Mouse (Mus musculus): ENCODE measurements around the gene Prr19.
A peak's percentile ranks its signal among the peaks of the same experiment; 100 is the strongest.

The Prr19 gene

GRCm38 (mm10) chr7:25293191-25293739, 7.9 kb upstream of the Prr19 start:
- DNase-seq (ENCODE audit: low read depth, low spot score) = no peak

- no peak for DNase-seq (ENCODE audit: low read depth, low spot score)
Observed at GRCm38 (mm10) chr7:25294495-25294894, 6.7 kb upstream of the Prr19 start.

- DNase-seq (ENCODE audit: low read depth, low spot score) = no peak
Observed at GRCm38 (mm10) chr7:25294960-25295722, 6.1 kb upstream of the Prr19 start.

GRCm38 (mm10) chr7:25296945-25297453, 4.2 kb upstream of the Prr19 start:
- peak; percentile 61 for DNase-seq (ENCODE audit: low read depth, low spot score)

GRCm38 (mm10) chr7:25297454-25298325, 3.5 kb upstream of the Prr19 start, which contains the start of gene Pafah1b3:
Gene Pafah1b3, minus strand, starts transcription at chr7:25297986.
- peak; percentile 74 for DNase-seq (ENCODE audit: low read depth, low spot score)

- DNase-seq (ENCODE audit: low read depth, low spot score) = no peak
Observed at GRCm38 (mm10) chr7:25303003-25303684, 1.9 kb downstream of the Prr19 start.

GRCm38 (mm10) chr7:25303685-25304006, 2.4 kb downstream of the Prr19 start:
- DNase-seq (ENCODE audit: low read depth, low spot score) = no peak

- no peak for DNase-seq (ENCODE audit: low read depth, low spot score)
Observed at GRCm38 (mm10) chr7:25305481-25305880, 4.3 kb downstream of the Prr19 start.

- peak; percentile 65 for DNase-seq (ENCODE audit: low read depth, low spot score)
Observed at GRCm38 (mm10) chr7:25305956-25306613, 4.9 kb downstream of the Prr19 start, which contains the start of gene Tmem145. Gene Tmem145, plus strand, starts transcription at chr7:25306106.

- DNase-seq (ENCODE audit: low read depth, low spot score) = no peak
Observed at GRCm38 (mm10) chr7:25306614-25306996, 5.4 kb downstream of the Prr19 start.

- DNase-seq (ENCODE audit: low read depth, low spot score) = no peak
Observed at GRCm38 (mm10) chr7:25308702-25309318, 7.6 kb downstream of the Prr19 start.

GRCm38 (mm10) chr7:25309425-25309824, 8.2 kb downstream of the Prr19 start:
- DNase-seq (ENCODE audit: low read depth, low spot score) = no peak

- no peak for DNase-seq (ENCODE audit: low read depth, low spot score)
Observed at GRCm38 (mm10) chr7:25311193-25311592, 10.0 kb downstream of the Prr19 start.

- no peak for DNase-seq (ENCODE audit: low read depth, low spot score)
Observed at GRCm38 (mm10) chr7:25313325-25313724, 12.1 kb downstream of the Prr19 start.

GRCm38 (mm10) chr7:25314606-25315305, 13.5 kb downstream of the Prr19 start:
- DNase-seq (ENCODE audit: low read depth, low spot score) = peak; percentile 37

GRCm38 (mm10) chr7:25315306-25316041, 14.3 kb downstream of the Prr19 start:
- DNase-seq (ENCODE audit: low read depth, low spot score) = peak; percentile 39

GRCm38 (mm10) chr7:25316532-25317445, 15.6 kb downstream of the Prr19 start, which contains the start of gene Megf8:
Gene Megf8, plus strand, starts transcription at chr7:25317164.
- DNase-seq (ENCODE audit: low read depth, low spot score) = peak; percentile 94

GRCm38 (mm10) chr7:25317446-25317999, 16.3 kb downstream of the Prr19 start:
- DNase-seq (ENCODE audit: low read depth, low spot score) = no peak
